Mouse (Mus musculus) kidney, embryonic 15.5 days (tissue): Measurements from ENCODE around the gene Fam117b. TPM values are rescaled to one million over a fixed set of nuclear protein-coding genes. Genes with fewer than 3 reads are reported as not detected.

Experiments used
- ATAC-seq: fragments of 200-750 bp; cut with Nextera tagmentation; replicated peaks from 2 replicates; pipeline ENCODE4 v1.8.0; 2017; ENCODE audit warnings: moderate TSS enrichment; ENCODE audit not compliant: low FRiP score
- H3K27ac ChIP-seq: fragments of 300-500 bp; sonication (generic); 2 replicates; pipeline ENCODE4 v1.5.1; 2015; ENCODE audit warnings: mild to moderate bottlenecking, inconsistent platforms
- H3K27me3 ChIP-seq: fragments of 300-500 bp; sonication (generic); 2 replicates; pipeline ENCODE4 v1.6.1; 2015; ENCODE audit warnings: inconsistent platforms
- H3K36me3 ChIP-seq: fragments of 300-500 bp; sonication (generic); 2 replicates; pipeline ENCODE4 v1.6.1; 2015; ENCODE audit warnings: inconsistent platforms
- H3K4me1 ChIP-seq: fragments of 300-500 bp; sonication (generic); 2 replicates; pipeline ENCODE4 v1.6.1; 2015; ENCODE audit warnings: inconsistent platforms
- H3K4me2 ChIP-seq: fragments of 300-500 bp; sonication (generic); 2 replicates; pipeline ENCODE4 v1.6.1; 2015; ENCODE audit warnings: moderate library complexity, mild to moderate bottlenecking, inconsistent platforms
- H3K4me3 ChIP-seq: fragments of 300-500 bp; sonication (generic); replicated peaks from 2 replicates; pipeline ENCODE4 v1.5.1; 2015; ENCODE audit warnings: mild to moderate bottlenecking, inconsistent platforms
- H3K9ac ChIP-seq: fragments of 300-500 bp; sonication (generic); 2 replicates; pipeline ENCODE4 v1.6.1; 2015; ENCODE audit warnings: mild to moderate bottlenecking, inconsistent platforms
- H3K9me3 ChIP-seq: fragments of 300-500 bp; sonication (generic); replicated peaks from 2 replicates; pipeline ENCODE4 v1.6.1; 2016; ENCODE audit warnings: inconsistent platforms
- WGBS: fragments of 180-500 bp; shearing (Covaris S2); methylation state at CpG from one replicate; pipeline ENCODE4 v1.1.7; 2015; ENCODE audit warnings: mixed read lengths; 5-methylcytosine and 5-hydroxymethylcytosine counted together
- polyA plus RNA-seq: library from polyadenylated mRNA; unstranded; fragments of >200 nt; fragmentation: Nextera tagmentation; extraction: Ambion mirVana; gene quantifications from 2 replicates; pipeline ENCODE4 v1.2.1, GENCODE M21; 2015

The Fam117b gene
- polyA plus RNA-seq, 1 experiment from 2014 or later: 12.1 TPM

DNA sequence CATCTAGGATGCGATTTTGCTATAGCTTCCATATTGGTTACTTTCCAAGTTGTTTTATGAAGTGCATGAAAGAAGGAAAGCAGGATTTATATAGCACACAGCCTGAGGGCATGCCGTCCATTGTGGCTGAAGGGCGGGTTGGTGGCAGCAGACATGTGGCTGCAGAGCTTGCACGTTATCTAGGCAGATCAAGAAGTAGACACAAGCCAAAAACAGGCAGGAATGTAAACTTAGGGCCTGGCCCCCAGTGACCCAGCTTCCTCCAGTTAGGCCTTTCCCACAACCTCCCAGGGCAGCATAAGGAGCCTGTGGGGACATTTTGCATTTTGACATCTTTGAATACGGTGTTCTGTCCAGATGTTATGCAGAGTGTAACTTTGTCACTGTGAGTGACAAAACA is 31.0 kb downstream of the Fam117b start:
- Histone ChIP-seq H3K9ac (no peak overlapping the region), H3K9me3 (no peaks in the 10 kb centered on the region), H3K27ac (no peak overlapping the region), H3K4me3 (no peak overlapping the region), H3K4me2 (no peak overlapping the region), H3K27me3 (no peaks in the 10 kb centered on the region), H3K4me1 (peaks cover 14% of the 10 kb centered on the region), H3K36me3 (0 out of 2 replicates have a peak, but pooled peaks cover under 1% of the 10 kb centered on the region)
- 49% methylated on average over 5 of the region's 5 CpGs for WGBS
- ATAC-seq: no peak

DNA sequence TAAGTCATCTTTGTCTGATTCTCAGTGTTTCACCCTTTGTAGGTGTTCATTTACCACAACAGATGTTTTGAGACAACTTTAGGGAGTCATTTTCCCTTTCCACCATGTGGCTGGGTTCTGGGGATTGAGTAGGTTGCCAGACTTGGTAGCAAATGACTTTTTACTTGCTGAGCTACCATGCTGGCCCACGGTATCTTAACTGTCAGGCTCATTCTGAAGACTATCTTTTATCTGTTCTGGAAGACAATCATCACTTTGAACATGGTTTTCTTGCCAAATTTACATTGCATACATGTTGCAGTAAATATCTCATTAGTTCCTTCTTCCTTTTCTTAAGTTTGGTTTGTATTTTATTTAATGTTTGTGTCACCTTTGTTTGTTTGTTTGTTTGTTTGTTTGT is 33.2 kb downstream of the Fam117b start:
- Histone ChIP-seq H3K9ac (no peak overlapping the region), H3K36me3 (peaks cover 18% of the 10 kb centered on the region), H3K27ac (no peak overlapping the region), H3K4me3 (no peak overlapping the region), H3K9me3 (no peaks in the 10 kb centered on the region), H3K27me3 (no peaks in the 10 kb centered on the region), H3K4me2 (no peak overlapping the region), H3K4me1 (peaks cover 14% of the 10 kb centered on the region)
- ATAC-seq: no peak
- WGBS: 90% methylated on average over 1 of the region's 1 CpGs

DNA sequence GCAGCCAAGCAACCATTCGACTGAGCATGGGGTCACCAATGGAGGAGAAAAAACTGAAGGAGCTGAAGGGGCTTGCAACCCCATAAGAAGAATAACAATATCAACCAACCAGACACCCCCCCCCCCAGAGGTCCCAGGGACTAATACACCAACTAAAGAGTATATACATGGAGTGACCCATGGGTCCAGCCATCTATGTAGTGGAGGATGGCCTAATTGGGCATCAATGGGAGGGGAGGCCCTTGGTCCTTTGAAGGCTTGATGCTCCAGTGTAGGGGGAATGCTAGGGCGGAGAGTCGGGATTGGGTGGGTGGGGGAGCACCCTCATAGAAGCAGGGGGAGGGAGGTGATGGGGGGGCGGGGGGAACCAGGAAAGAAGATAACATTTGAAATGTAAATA is 34.7 kb downstream of the Fam117b start:
- Histone ChIP-seq H3K4me1 (peaks cover 9% of the 10 kb centered on the region), H3K36me3 (peaks cover 20% of the 10 kb centered on the region), H3K4me3 (no peak overlapping the region), H3K27ac (no peak overlapping the region), H3K4me2 (no peak overlapping the region), H3K9ac (no peak overlapping the region), H3K27me3 (no peaks in the 10 kb centered on the region), H3K9me3 (no peaks in the 10 kb centered on the region)
- WGBS: 100% methylated on average over 4 of the region's 4 CpGs
- ATAC-seq: no peak

DNA sequence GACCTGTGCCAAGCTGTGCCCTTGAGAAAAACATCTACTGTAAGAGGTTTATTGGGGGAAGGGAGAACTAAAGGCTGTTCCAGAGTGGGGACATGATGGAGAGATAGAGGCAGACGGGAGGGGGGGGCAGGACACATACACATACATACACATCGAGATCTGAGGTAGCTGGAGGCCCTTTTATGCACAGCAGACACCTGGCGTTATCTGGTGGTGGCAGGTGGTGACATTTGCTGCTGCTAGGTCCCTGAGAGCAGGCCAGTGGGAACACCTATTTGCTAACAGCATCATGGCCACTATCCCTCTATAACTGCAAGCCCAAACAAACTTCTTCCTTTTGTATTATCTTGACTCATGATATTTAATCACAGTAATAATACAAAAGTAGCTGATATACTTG is 44.4 kb downstream of the Fam117b start:
- 85% methylated on average over 3 of the region's 3 CpGs for WGBS
- H3K4me3 ChIP-seq: no peak overlapping the region
- H3K4me2 ChIP-seq: no peak overlapping the region
- no peaks in the 10 kb centered on the region for H3K9me3 ChIP-seq
- ATAC-seq: no peak
- no peaks in the 10 kb centered on the region for H3K4me1 ChIP-seq
- peaks cover 46% of the 10 kb centered on the region for H3K36me3 ChIP-seq
- no peak overlapping the region for H3K27ac ChIP-seq
- H3K9ac ChIP-seq: no peak overlapping the region
- no peaks in the 10 kb centered on the region for H3K27me3 ChIP-seq

DNA sequence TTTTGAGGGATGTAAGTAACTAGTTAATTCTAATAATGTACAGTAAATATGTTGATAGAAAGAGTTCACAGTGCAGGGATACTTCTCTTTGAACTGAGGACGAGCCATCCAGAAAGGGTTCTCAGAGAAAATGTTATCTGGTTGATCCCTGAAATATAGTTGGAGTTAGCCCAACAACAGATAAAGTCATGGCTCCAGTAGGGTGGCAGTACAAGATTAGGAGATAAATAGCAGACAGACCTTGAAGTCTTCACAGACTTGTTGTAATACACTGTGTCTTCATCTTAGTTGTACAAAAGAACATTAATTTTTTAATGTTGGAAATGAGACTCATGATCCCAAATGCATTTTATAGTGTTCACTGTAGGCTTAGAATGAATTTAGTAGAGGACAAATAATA is 47.1 kb downstream of the Fam117b start:
- Histone ChIP-seq H3K4me3 (no peak overlapping the region), H3K9ac (no peak overlapping the region), H3K36me3 (peaks cover 61% of the 10 kb centered on the region), H3K4me1 (no peaks in the 10 kb centered on the region), H3K27me3 (no peaks in the 10 kb centered on the region), H3K9me3 (no peaks in the 10 kb centered on the region), H3K4me2 (no peak overlapping the region), H3K27ac (no peak overlapping the region)
- no peak for ATAC-seq
- WGBS: 81% methylated on average over 1 of the region's 1 CpGs

DNA sequence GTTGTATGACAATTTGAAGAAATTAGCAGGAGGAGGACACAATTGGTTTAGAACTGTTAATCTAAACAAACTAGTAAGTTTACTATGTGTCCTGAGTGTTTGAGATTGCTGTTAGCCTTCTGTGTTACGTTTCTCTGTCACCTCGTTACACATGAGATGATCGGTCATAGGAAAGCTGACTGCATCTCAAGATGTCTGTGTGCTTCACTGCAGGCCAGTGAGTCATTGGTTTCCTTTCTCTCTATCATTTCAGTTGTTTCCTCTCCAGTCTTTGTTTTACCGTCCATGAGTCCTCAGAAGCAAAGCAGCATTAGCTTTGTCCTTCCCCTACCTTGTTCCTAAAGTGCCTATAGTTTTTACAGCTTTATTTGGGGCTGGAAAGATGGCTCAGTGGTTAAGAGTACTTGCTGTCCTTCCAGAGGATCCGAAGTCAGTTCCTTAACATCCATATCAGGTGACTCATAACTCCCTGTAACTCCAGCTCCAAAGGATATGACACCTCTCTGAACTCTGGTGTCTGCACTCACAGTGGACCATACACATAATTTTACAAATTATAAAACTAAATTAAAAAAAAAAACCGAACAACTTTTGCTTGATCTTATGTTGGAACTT is 53.5 kb downstream of the Fam117b start:
- no peak overlapping the region for H3K4me3 ChIP-seq
- H3K27me3 ChIP-seq: no peaks in the 10 kb centered on the region
- 82% methylated on average over 6 of the region's 6 CpGs for WGBS
- no peaks in the 10 kb centered on the region for H3K9me3 ChIP-seq
- H3K4me1 ChIP-seq: no peaks in the 10 kb centered on the region
- no peak for ATAC-seq
- no peak overlapping the region for H3K27ac ChIP-seq
- H3K4me2 ChIP-seq: no peak overlapping the region
- H3K36me3 ChIP-seq: peaks cover 55% of the 10 kb centered on the region
- H3K9ac ChIP-seq: no peak overlapping the region

DNA sequence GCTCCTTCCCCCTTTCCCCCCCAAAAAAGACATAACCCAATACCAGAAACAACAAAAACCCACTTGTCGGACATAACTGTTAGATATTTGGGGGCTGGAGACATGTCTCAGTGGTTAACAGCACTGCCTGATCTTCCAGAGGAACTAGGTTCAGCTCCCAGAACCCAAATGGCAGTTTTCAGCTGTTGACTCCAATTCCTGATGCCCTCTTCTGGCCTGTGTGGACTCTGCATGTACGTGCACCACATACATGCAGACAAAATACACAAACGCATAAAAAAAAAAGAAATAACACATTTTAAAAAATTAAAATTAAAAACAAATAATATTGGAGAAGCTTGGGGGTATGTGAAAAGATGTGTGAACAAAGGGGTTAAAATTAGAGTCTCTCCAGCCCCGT is 54.5 kb downstream of the Fam117b start:
- no peaks in the 10 kb centered on the region for H3K27me3 ChIP-seq
- no peaks in the 10 kb centered on the region for H3K9me3 ChIP-seq
- H3K9ac ChIP-seq: no peak overlapping the region
- H3K27ac ChIP-seq: no peak overlapping the region
- H3K4me1 ChIP-seq: no peaks in the 10 kb centered on the region
- ATAC-seq: no peak
- no peak overlapping the region for H3K4me3 ChIP-seq
- peaks cover 58% of the 10 kb centered on the region for H3K36me3 ChIP-seq
- no peak overlapping the region for H3K4me2 ChIP-seq
- WGBS: 90% methylated on average over 4 of the region's 4 CpGs

DNA sequence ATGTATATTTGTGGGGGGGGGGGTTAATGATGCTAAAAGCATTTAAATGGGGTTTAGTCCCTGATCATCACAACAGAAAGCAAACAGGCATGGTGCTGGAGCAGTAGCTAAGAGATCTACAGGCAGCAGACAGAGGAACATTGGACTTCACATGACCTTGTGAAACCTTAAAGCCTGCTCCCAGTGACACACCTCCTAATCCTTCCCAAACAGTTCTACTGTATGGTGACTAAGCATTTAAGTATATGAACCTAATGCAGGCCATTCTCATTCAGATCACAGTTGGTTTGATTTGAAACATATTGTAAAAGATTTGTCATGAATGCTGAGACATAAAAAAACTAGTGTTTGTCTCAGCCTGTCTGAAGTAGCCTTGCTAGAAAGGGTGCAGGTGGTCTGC is 73.8 kb downstream of the Fam117b start:
- Histone ChIP-seq H3K9me3 (no peaks in the 10 kb centered on the region), H3K27me3 (no peaks in the 10 kb centered on the region), H3K36me3 (peaks cover 61% of the 10 kb centered on the region), H3K9ac (no peak overlapping the region), H3K4me1 (no peaks in the 10 kb centered on the region), H3K27ac (no peak overlapping the region), H3K4me2 (no peak overlapping the region), H3K4me3 (no peak overlapping the region)
- ATAC-seq: no peak

DNA sequence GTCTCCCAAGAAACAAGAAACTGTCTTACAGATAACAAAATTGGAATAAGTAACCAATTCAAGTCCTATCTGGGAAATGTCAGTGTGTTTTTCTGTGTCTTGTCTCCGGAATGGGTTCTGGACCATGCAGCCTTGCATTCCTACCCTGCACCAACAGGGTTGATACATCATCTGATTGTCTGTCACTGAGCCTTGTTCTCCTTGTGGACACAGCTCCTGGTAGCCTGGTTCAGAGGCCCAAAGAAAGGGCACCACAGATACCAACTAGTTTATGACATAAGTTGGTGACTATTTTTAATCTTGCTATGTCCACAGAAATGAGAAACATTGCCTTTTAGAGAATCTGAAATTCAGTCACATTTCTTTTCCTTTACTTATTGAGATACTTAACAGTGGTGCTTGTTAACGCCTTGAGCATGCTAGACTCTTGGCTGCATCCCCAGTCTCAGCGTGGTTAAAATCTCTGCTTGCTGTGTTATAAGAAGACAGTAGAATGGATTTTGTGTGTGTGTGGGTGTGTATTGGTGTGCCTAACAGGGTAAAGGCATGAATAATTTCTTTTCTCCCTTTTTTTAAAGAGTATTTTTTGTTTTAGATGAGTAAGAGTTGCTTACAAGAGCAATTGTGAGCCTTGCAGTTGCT is 74.7 kb downstream of the Fam117b start:
- Histone ChIP-seq H3K4me3 (no peak overlapping the region), H3K27ac (no peak overlapping the region), H3K36me3 (peaks cover 56% of the 10 kb centered on the region), H3K9ac (no peak overlapping the region), H3K4me2 (no peak overlapping the region), H3K9me3 (no peaks in the 10 kb centered on the region), H3K27me3 (no peaks in the 10 kb centered on the region), H3K4me1 (no peaks in the 10 kb centered on the region)
- ATAC-seq: no peak
- 91% methylated on average over 3 of the region's 3 CpGs for whole genome bisulfite sequencing

DNA sequence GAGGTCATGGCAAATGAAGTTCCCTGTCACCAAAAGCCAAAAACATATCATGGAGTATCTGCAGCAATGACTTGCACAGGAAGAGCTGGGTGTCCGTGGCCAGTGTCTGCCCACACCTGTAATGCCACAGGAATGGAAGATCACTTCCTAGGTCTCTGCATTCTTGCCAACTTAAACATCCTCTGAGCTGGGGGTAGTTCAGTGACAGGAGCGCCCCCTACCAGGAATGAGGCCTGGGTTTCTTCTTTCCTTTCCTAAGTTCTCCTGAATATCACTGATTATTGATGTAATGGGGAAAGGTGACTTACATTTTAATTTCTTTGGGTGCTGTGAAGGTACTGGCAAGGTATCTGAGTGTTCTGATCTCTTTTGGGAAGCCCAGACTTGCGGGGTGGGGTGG is 82.8 kb downstream of the Fam117b start:
- peaks cover 8% of the 10 kb centered on the region for H3K36me3 ChIP-seq
- WGBS: 52% methylated on average over 3 of the region's 3 CpGs
- no peak overlapping the region for H3K9ac ChIP-seq
- H3K9me3 ChIP-seq: no peaks in the 10 kb centered on the region
- no peaks in the 10 kb centered on the region for H3K4me1 ChIP-seq
- H3K27me3 ChIP-seq: no peaks in the 10 kb centered on the region
- no peak overlapping the region for H3K4me3 ChIP-seq
- no peak for ATAC-seq
- no peak overlapping the region for H3K4me2 ChIP-seq
- H3K27ac ChIP-seq: no peak overlapping the region

DNA sequence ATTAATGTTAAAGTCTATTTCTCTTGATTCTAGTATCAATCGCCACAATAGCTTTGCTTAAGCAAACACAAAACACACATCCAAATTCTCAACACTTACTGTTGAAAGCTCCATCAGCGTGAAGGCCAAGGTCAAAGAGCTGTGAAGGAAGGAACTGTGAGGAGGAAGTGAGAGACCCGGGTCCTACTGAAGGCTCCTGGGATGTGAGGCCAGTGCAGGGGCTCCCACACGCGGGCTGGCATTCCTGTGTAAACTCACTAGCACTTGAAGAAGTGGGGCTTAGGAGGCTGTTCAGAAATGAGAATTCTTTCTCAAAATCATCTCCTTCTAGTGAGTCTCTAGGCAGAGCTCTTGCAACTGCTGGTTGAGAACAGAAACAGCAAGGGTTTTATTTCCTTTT is 84.5 kb downstream of the Fam117b start:
- ATAC-seq: no peak
- H3K36me3 ChIP-seq: no peaks in the 10 kb centered on the region
- 45% methylated on average over 5 of the region's 5 CpGs for WGBS
- no peaks in the 10 kb centered on the region for H3K4me1 ChIP-seq
- H3K4me3 ChIP-seq: no peak overlapping the region
- H3K4me2 ChIP-seq: no peak overlapping the region
- H3K27ac ChIP-seq: no peak overlapping the region
- no peak overlapping the region for H3K9ac ChIP-seq
- H3K27me3 ChIP-seq: no peaks in the 10 kb centered on the region
- no peaks in the 10 kb centered on the region for H3K9me3 ChIP-seq

DNA sequence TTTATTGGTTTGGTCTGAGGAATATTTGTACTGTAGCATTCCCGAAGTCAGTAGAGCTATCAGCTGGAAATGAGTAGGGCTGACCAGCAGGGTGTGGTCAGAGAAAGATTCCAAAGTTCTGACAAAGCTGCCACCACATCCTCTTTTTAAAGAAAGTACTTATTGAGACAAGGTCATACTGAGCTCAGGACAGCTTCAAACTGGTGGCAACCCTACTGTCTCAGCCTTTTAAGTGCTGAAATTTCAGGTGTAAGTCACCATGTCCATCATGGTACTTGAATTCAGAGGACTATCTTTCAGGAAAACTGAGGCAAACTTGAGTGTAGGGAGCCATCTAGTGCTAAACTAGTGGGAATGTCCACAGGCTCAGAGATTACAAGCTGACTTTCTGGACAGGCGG is 87.5 kb downstream of the Fam117b start:
- no peak overlapping the region for H3K9ac ChIP-seq
- no peak for ATAC-seq
- H3K27me3 ChIP-seq: no peaks in the 10 kb centered on the region
- H3K4me2 ChIP-seq: no peak overlapping the region
- no peaks in the 10 kb centered on the region for H3K36me3 ChIP-seq
- H3K27ac ChIP-seq: no peak overlapping the region
- H3K4me1 ChIP-seq: no peaks in the 10 kb centered on the region
- no peak overlapping the region for H3K4me3 ChIP-seq
- 52% methylated on average over 2 of the region's 2 CpGs for WGBS
- no peaks in the 10 kb centered on the region for H3K9me3 ChIP-seq

DNA sequence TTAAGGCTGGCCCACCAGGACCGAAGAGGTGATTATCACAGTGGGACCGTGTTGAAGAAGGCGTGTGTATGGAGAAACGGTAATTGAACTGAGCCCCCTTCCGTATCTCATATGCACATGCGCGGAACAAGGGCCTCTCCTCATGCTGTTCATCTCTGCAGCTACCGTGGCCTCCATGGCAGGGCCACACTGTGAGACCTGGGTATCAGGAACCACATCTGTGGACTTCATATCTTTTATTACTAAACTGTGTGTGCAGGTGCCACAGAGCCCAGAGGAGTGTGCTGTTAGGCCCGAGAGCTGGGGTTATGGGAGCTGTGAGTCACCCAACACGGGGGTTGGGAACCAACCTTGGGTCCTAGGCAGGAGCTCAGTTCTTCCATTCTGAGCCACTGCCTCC is 94.5 kb downstream of the Fam117b start:
- 88% methylated on average over 10 of the region's 10 CpGs for WGBS
- no peak for ATAC-seq
- H3K27me3 ChIP-seq: no peaks in the 10 kb centered on the region

More for the DNA sequence above, 94.5 kb downstream of the Fam117b start:
- no peak overlapping the region for H3K9ac ChIP-seq
- no peak overlapping the region for H3K4me2 ChIP-seq
- H3K27ac ChIP-seq: no peak overlapping the region
- no peaks in the 10 kb centered on the region for H3K36me3 ChIP-seq
- H3K4me3 ChIP-seq: no peak overlapping the region
- H3K9me3 ChIP-seq: no peaks in the 10 kb centered on the region
- H3K4me1 ChIP-seq: no peaks in the 10 kb centered on the region
